In the genomic region with DNA sequence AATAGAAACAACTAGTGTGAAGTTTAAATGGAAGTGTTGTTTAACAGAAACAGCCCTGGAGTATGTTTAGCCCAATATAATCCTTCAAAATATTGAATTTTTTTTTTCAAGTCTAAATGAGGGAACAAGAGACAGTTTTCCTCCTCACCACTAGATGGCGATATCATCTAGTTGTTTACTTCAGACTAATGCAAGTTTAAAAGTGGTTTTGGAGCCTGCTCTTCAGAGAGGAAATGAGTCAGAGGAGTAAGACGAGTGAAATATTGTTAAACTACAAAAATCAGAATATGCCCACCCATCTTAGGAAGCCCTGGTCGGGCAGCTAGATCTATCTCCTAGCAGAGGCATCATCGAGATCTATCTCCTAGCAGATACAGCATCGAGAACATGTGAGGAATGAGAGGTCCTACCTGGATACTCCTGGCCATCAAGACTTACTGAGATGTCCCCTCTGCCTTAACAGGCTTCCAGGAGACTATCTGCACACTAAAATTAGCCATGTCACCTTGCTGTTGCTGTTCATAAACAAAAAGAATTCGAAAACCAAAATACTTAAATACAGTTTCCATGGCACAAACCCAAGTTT, we compare ENCODE assay signal across 1 mouse cellular context.
TF ChIP-seq lines count a peak whose summit lies in the region.

No protein-coding gene starts in this region.

TF ChIP-seq in CH12.LX, 34 proteins besides CTCF, POLR2A, EP300 and RAD21 (continued from another document):
- TF ChIP-seq IRF4 (IDR thresholded peaks at IDR 0.05; ENCODE audit: low read depth, low read length), result peak; percentile 68; the same call in 1 of the 2 replicates
- TF ChIP-seq SIN3A (IDR thresholded peaks at IDR 0.05; ENCODE audit: low read length), result no peak
- TF ChIP-seq TBP (conservative IDR thresholded peaks at IDR 0.05; ENCODE audit: low read depth, low read length), result peak; percentile 44; the same call in 1 of the 2 replicates
